Mouse (Mus musculus) inflammation-experienced regulatory T-cells, adult 6 months (primary cell): Measurements from ENCODE around the gene Etnk2. TPM values are rescaled to one million over a fixed set of nuclear protein-coding genes. Genes with fewer than 3 reads are reported as not detected.

Source experiments
- ATAC-seq: one replicate; pipeline ENCODE4 v1.8.0; 2017
- polyA plus RNA-seq, 3 experiments: library from polyadenylated mRNA; unstranded; fragments of 100-300 nt; shearing (Covaris generic); gene quantifications; one replicate each; pipeline ENCODE4 v1.2.1; 2017

Etnk2 gene
- polyA plus RNA-seq, 3 experiments from 2014 or later, result not detected

GRCm38 (mm10) chr1:133353371-133353809 is 10.0 kb upstream of the Etnk2 start:
- ATAC-seq, result no peak

GRCm38 (mm10) chr1:133355469-133355868 is 7.9 kb upstream of the Etnk2 start:
- ATAC-seq, result no peak

GRCm38 (mm10) chr1:133355912-133356311 is 7.5 kb upstream of the Etnk2 start:
- ATAC-seq, result no peak

GRCm38 (mm10) chr1:133356330-133356729 is 7.0 kb upstream of the Etnk2 start:
- ATAC-seq, result no peak

- ATAC-seq, result no peak
Measured at GRCm38 (mm10) chr1:133361006-133361405, 2.4 kb upstream of the Etnk2 start.

- no peak for ATAC-seq
Measured at GRCm38 (mm10) chr1:133362103-133362502, 1.3 kb upstream of the Etnk2 start.

- no peak for ATAC-seq
Measured at GRCm38 (mm10) chr1:133364022-133364630, 754 bp downstream of the Etnk2 start.

- ATAC-seq, result no peak
Measured at GRCm38 (mm10) chr1:133364890-133365289, 1.5 kb downstream of the Etnk2 start.

GRCm38 (mm10) chr1:133366951-133367605 is 3.7 kb downstream of the Etnk2 start:
- ATAC-seq, result no peak

GRCm38 (mm10) chr1:133367606-133368488 is 4.5 kb downstream of the Etnk2 start:
- no peak for ATAC-seq

- no peak for ATAC-seq
Measured at GRCm38 (mm10) chr1:133368644-133369043, 5.3 kb downstream of the Etnk2 start.

GRCm38 (mm10) chr1:133370352-133370751 is 7.0 kb downstream of the Etnk2 start:
- ATAC-seq, result no peak

GRCm38 (mm10) chr1:133371431-133371830 is 8.1 kb downstream of the Etnk2 start:
- ATAC-seq, result no peak

- no peak for ATAC-seq
Measured at GRCm38 (mm10) chr1:133372113-133372512, 8.7 kb downstream of the Etnk2 start.

- ATAC-seq, result no peak
Measured at GRCm38 (mm10) chr1:133375696-133376346, 12.4 kb downstream of the Etnk2 start.

GRCm38 (mm10) chr1:133377547-133377946 is 14.2 kb downstream of the Etnk2 start:
- ATAC-seq, result no peak

GRCm38 (mm10) chr1:133379254-133379985 is 16.0 kb downstream of the Etnk2 start:
- ATAC-seq, result no peak

GRCm38 (mm10) chr1:133379986-133380320 is 16.6 kb downstream of the Etnk2 start:
- no peak for ATAC-seq

- ATAC-seq, result no peak
Measured at GRCm38 (mm10) chr1:133380347-133381065, 17.1 kb downstream of the Etnk2 start.

- ATAC-seq, result no peak
Measured at GRCm38 (mm10) chr1:133382008-133382407, 18.6 kb downstream of the Etnk2 start.

- ATAC-seq, result no peak
Measured at GRCm38 (mm10) chr1:133382552-133383155, 19.3 kb downstream of the Etnk2 start.
